Mouse (Mus musculus) liver, embryonic 12.5 days (tissue): ENCODE results near the gene Zfp593. TPM values are rescaled to one million over a fixed set of nuclear protein-coding genes. Genes with fewer than 3 reads are reported as not detected.

ENCODE experiments used
- ATAC-seq: fragments of 200-750 bp; cut with Nextera tagmentation; 2 replicates; pipeline ENCODE4 v1.8.0; 2017; ENCODE audit warnings: moderate number of reproducible peaks, mild to moderate bottlenecking, moderate library complexity
- H3K27ac ChIP-seq: fragments of 300-500 bp; sonication (generic); 2 replicates; pipeline ENCODE4 v1.5.1; 2016; ENCODE audit warnings: mild to moderate bottlenecking
- H3K27me3 ChIP-seq: fragments of 300-500 bp; sonication (generic); replicated peaks from 2 replicates; pipeline ENCODE4 v1.6.1; 2016; ENCODE audit warnings: mild to moderate bottlenecking, moderate library complexity
- H3K36me3 ChIP-seq: fragments of 300-500 bp; sonication (generic); 2 replicates; pipeline ENCODE4 v1.6.1; 2016; ENCODE audit warnings: mild to moderate bottlenecking, moderate library complexity
- H3K4me1 ChIP-seq: fragments of 300-500 bp; sonication (generic); 2 replicates; pipeline ENCODE4 v1.6.1; 2016
- H3K4me2 ChIP-seq: fragments of 300-500 bp; sonication (generic); 2 replicates; pipeline ENCODE4 v1.6.1; 2016; ENCODE audit warnings: mild to moderate bottlenecking, moderate library complexity
- H3K4me3 ChIP-seq: fragments of 300-500 bp; sonication (generic); 2 replicates; pipeline ENCODE4 v1.5.1; 2016; ENCODE audit warnings: mild to moderate bottlenecking, moderate library complexity
- H3K9ac ChIP-seq: fragments of 300-500 bp; sonication (generic); 2 replicates; pipeline ENCODE4 v1.6.1; 2016; ENCODE audit warnings: mild to moderate bottlenecking, moderate library complexity
- H3K9me3 ChIP-seq: fragments of 300-500 bp; sonication (generic); replicated peaks from 2 replicates; pipeline ENCODE4 v1.6.1; 2016; ENCODE audit warnings: mild to moderate bottlenecking, moderate library complexity
- WGBS: fragments of 180-500 bp; shearing (Covaris S2); methylation state at CpG from one replicate; pipeline ENCODE4 v1.1.7; 2016; ENCODE audit not compliant: insufficient replicate concordance; 5-methylcytosine and 5-hydroxymethylcytosine counted together
- polyA plus RNA-seq: library from polyadenylated mRNA; unstranded; fragments of >200 nt; fragmentation: Nextera tagmentation; extraction: Ambion mirVana; gene quantifications from 2 replicates; pipeline ENCODE4 v1.2.1, GENCODE M21; 2016

Zfp593 gene
- polyA plus RNA-seq, 1 experiment from 2014 or later: 15.7 TPM

DNA sequence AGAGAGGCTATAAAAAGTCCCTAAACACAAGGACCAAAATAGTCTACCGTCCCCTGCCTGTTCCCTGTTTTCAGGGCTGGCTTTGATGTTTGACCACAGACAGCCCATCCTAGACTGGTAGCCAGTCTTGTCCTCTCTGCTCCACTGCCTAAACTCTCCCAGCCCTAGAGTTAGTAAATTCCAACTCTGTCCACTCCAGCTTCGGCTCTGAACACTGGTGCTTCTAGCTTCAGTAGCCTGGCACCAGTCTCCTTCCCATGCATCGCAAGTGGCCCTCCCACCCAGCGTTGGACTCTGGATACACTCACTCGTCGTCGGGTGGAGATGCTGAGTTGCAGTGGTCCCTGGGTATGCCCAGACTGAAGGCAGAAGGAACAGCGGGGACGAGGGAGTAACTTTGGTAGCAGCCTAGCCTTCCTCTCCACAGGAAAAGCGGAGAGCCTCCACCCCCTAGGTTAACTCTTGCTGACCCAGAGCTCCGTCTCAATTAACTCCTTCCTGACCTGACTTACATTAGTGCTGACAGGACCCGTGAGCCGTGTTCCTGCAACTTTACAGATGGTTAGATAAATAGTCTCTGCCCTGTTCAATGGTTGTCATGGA, 8.4 kb upstream of the Zfp593 start, which contains the start of gene Grrp1:
Grrp1 (minus strand) TSS at position 385 of the 603 bp plus-strand sequence.
- no peaks in the 10 kb centered on the region for H3K36me3 ChIP-seq
- H3K4me2 ChIP-seq: peak within 1 kb of the TSS; percentile 43
- H3K27ac ChIP-seq: no peak within 1 kb of the TSS
- WGBS: 4% methylated on average over 13 of the region's 13 CpGs
- peak within 1 kb of the TSS; percentile 28; the same call in 1 of the 2 replicates for H3K4me3 ChIP-seq
- ATAC-seq: no peak
- H3K9ac ChIP-seq: no peak within 1 kb of the TSS
- H3K27me3 ChIP-seq: peaks cover 95% of the 10 kb centered on the region
- H3K4me1 ChIP-seq: peaks cover 68% of the 10 kb centered on the region
- H3K9me3 ChIP-seq: no peaks in the 10 kb centered on the region

DNA sequence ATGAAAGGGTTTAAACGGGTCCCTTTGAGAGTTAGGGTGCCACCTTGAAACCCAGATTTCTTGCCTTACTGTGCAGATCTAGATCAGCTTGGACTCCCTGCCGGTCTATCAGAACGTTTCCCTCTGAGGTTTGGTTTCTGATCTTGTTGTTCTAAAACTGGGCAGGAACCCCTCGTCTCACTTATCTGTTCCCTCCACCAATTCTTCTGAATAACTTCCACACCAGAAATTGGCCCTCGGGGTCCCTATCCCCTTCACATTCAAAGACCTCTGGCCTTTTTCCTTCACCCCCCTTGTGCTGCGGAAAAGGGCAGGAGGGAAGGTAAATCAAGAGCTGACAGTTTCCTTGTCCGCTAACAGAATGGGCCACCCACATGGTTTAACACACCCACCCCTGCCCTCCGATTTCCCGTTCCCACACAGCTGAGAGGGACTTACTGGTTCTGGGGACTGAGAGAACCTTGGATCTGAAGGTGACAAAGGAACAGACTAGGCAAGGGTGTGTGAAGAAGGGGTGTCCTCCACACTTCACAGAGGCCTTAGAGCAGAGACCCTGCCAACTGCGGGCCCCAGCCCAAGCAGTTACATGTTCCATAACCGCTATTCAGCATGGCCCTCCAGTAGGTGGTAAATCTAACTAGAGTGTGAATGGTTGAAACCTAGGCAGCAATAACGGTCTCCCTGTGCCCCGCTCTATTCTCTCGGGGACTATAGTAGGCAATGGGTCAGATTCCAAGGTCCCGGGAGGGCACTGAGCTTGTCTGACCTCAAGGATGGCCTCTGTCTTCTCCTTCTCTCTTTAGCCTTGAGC, 7.7 kb upstream of the Zfp593 start:
- no peak for ATAC-seq
- 10% methylated on average over 15 of the region's 15 CpGs for WGBS
- no peaks in the 10 kb centered on the region for H3K36me3 ChIP-seq
- H3K9me3 ChIP-seq: no peaks in the 10 kb centered on the region
- H3K4me2 ChIP-seq: peak overlapping the region; percentile 71
- H3K4me1 ChIP-seq: peaks cover 68% of the 10 kb centered on the region
- no peak overlapping the region for H3K9ac ChIP-seq
- H3K27me3 ChIP-seq: peaks cover 96% of the 10 kb centered on the region
- H3K27ac ChIP-seq: no peak overlapping the region
- H3K4me3 ChIP-seq: peak overlapping the region; percentile 28; the same call in 1 of the 2 replicates

GRCm38 (mm10) chr4:134252131-134252910, 6.9 kb upstream of the Zfp593 start:
- no peak overlapping the region for H3K9ac ChIP-seq
- no peak for ATAC-seq
- H3K27ac ChIP-seq: no peak overlapping the region
- H3K9me3 ChIP-seq: no peaks in the 10 kb centered on the region
- H3K27me3 ChIP-seq: peaks cover 96% of the 10 kb centered on the region
- peak overlapping the region; percentile 71 for H3K4me2 ChIP-seq
- H3K4me1 ChIP-seq: peaks cover 68% of the 10 kb centered on the region
- no peaks in the 10 kb centered on the region for H3K36me3 ChIP-seq
- peak overlapping the region; percentile 48 for H3K4me3 ChIP-seq
- WGBS: 9% methylated on average over 22 of the region's 22 CpGs

- under 1% methylated on average over 91 of the region's 91 CpGs for WGBS
- Histone ChIP-seq H3K4me2 (peak overlapping the region; percentile 71), H3K9me3 (no peaks in the 10 kb centered on the region), H3K4me3 (peak overlapping the region; percentile 48), H3K27me3 (peaks cover 100% of the 10 kb centered on the region), H3K9ac (peak overlapping the region; percentile 36), H3K4me1 (peaks cover 60% of the 10 kb centered on the region), H3K36me3 (no peaks in the 10 kb centered on the region), H3K27ac (no peak overlapping the region)
- 0 out of 2 replicates have a peak, but pooled peaks have one; percentile 40 for ATAC-seq
Measured at GRCm38 (mm10) chr4:134251241-134252130, 6.1 kb upstream of the Zfp593 start.

- H3K9ac ChIP-seq: no peak overlapping the region
- peak overlapping the region; percentile 48 for H3K4me3 ChIP-seq
- H3K36me3 ChIP-seq: no peaks in the 10 kb centered on the region
- WGBS: 16% methylated on average over 10 of the region's 10 CpGs
- H3K27me3 ChIP-seq: peaks cover 100% of the 10 kb centered on the region
- no peaks in the 10 kb centered on the region for H3K9me3 ChIP-seq
- peak overlapping the region; percentile 71 for H3K4me2 ChIP-seq
- peaks cover 54% of the 10 kb centered on the region for H3K4me1 ChIP-seq
- H3K27ac ChIP-seq: no peak overlapping the region
- ATAC-seq: no peak
Measured at GRCm38 (mm10) chr4:134250930-134251240, 5.5 kb upstream of the Zfp593 start.

DNA sequence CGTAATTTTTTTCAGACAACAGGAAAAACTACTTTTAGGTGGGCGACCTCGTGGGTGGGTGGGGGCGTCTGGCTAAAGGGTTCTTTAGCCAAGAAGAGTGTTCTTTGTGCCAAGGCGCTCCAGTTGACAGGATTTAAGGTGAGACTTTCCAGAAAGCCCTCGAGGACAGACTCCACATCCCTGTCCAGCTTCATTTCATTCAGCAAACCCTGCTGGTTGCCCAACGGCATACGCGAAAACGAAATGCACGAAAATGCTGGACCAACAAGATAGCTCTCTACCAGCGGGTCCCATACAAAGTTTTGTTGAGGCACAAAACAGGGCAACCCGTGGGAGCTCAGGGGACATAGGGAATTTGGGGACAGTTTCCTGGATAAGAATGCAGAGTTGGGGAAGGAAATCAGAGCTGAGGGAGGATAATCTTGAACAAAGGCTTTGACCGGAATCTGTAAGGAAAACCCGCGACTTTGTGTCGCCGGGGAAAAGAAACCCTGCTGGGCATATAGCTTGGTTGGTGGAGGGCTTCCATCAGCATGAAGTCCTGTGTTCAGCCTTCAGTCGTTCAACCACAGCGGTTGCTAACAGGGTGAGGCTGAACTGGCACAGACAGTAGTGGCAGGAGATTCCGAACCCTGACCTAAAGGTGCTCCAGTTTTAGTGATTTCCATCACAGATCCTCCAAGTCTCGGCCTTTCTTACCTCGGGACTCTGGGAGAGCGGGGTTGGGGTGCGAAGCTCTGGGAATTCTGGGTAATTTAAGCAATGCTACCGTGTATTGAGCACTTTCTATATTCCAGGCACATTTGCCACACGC, 4.9 kb upstream of the Zfp593 start:
- Histone ChIP-seq H3K4me2 (peak overlapping the region; percentile 71), H3K4me3 (peak overlapping the region; percentile 48), H3K4me1 (peaks cover 54% of the 10 kb centered on the region), H3K9me3 (no peaks in the 10 kb centered on the region), H3K27ac (no peak overlapping the region), H3K36me3 (no peaks in the 10 kb centered on the region), H3K9ac (no peak overlapping the region), H3K27me3 (peaks cover 96% of the 10 kb centered on the region)
- 13% methylated on average over 27 of the region's 27 CpGs for WGBS
- no peak for ATAC-seq

- H3K27ac ChIP-seq: no peak overlapping the region
- H3K9me3 ChIP-seq: no peaks in the 10 kb centered on the region
- 2% methylated on average over 30 of the region's 30 CpGs for WGBS
- H3K9ac ChIP-seq: no peak overlapping the region
- H3K4me3 ChIP-seq: peak overlapping the region; percentile 48
- H3K27me3 ChIP-seq: peaks cover 89% of the 10 kb centered on the region
- H3K36me3 ChIP-seq: no peaks in the 10 kb centered on the region
- ATAC-seq: no peak
- H3K4me2 ChIP-seq: peak overlapping the region; percentile 71
- H3K4me1 ChIP-seq: peaks cover 60% of the 10 kb centered on the region
Measured at GRCm38 (mm10) chr4:134249651-134250050, 4.3 kb upstream of the Zfp593 start.

DNA sequence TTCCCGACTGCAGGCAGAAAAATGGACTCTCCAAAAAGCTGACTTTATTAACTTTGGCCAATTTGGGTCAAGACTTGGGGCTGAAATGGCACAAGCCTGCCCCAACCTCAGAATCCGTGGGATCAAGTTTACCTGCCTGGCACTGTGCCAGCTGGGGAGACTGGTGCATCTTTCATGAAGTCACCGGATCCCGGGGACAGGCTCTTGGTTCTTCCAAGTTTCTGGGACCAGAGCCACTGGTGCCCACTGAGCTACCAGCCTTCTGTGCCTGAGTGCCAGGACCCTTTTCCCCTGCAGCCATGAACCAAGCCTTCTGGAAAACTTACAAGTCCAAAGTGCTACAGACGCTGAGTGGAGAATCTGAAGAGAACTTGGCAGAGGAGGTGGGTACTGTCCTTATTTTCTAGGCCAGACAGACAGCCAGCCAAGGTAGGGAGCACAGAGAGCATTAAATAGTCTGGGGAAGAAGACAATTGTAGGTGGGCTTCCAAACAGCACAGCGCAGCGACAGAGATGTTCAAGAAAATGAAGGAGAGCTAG, 1.4 kb upstream of the Zfp593 start, which contains the start of gene Gm30191:
Gm30191 (plus strand) TSS at position 217 of the 540 bp plus-strand sequence.
- H3K4me2 ChIP-seq: peak within 1 kb of the TSS; percentile 97
- H3K4me3 ChIP-seq: peak within 1 kb of the TSS; percentile 87; the same call in 1 of the 2 replicates
- H3K36me3 ChIP-seq: peaks cover 11% of the 10 kb centered on the region; the same call in 1 of the 2 replicates
- H3K9ac ChIP-seq: peak within 1 kb of the TSS; percentile 81; the same call in 1 of the 2 replicates
- no peak within 1 kb of the TSS for H3K27ac ChIP-seq
- H3K27me3 ChIP-seq: peaks cover 61% of the 10 kb centered on the region
- ATAC-seq: no peak
- peaks cover 44% of the 10 kb centered on the region for H3K4me1 ChIP-seq
- 70% methylated on average over 7 of the region's 7 CpGs for WGBS
- H3K9me3 ChIP-seq: no peaks in the 10 kb centered on the region

GRCm38 (mm10) chr4:134246256-134246655, 864 bp upstream of the Zfp593 start:
- 34% methylated on average over 4 of the region's 4 CpGs for WGBS
- H3K4me2 ChIP-seq: no peak overlapping the region
- no peak for ATAC-seq

GRCm38 (mm10) chr4:134243516-134244250, 1.7 kb downstream of the Zfp593 start, which contains the start of gene E130218I03Rik:
Gene E130218I03Rik, plus strand, starts transcription at chr4:134243662.
- Histone ChIP-seq H3K9ac (peak within 1 kb of the TSS; percentile 81), H3K4me1 (peaks cover 25% of the 10 kb centered on the region), H3K27me3 (peaks cover 37% of the 10 kb centered on the region), H3K4me2 (peak within 1 kb of the TSS; percentile 97), H3K36me3 (peaks cover 11% of the 10 kb centered on the region; the same call in 1 of the 2 replicates), H3K4me3 (peak within 1 kb of the TSS; percentile 87), H3K27ac (peak within 1 kb of the TSS; percentile 11; the same call in 1 of the 2 replicates), H3K9me3 (no peaks in the 10 kb centered on the region)
- no peak for ATAC-seq
- 82% methylated on average over 17 of the region's 17 CpGs for WGBS

More at GRCm38 (mm10) chr4:134246256-134246655, 864 bp upstream of the Zfp593 start:
- H3K27me3 ChIP-seq: peaks cover 55% of the 10 kb centered on the region
- H3K4me3 ChIP-seq: no peak overlapping the region
- H3K9me3 ChIP-seq: no peaks in the 10 kb centered on the region
- H3K36me3 ChIP-seq: peaks cover 11% of the 10 kb centered on the region; the same call in 1 of the 2 replicates
- H3K27ac ChIP-seq: no peak overlapping the region
- H3K4me1 ChIP-seq: peaks cover 39% of the 10 kb centered on the region
- H3K9ac ChIP-seq: no peak overlapping the region
